Mouse (Mus musculus): ENCODE results near the gene Cfap77.

Gene Cfap77

GRCm38 (mm10) chr2:29046151-29046550, 8.7 kb downstream of the Cfap77 start:
- no peak for DNase-seq

- DNase-seq = no peak
These were observed 12.7 kb downstream of the Cfap77 start for GRCm38 (mm10) chr2:29042124-29042523.

GRCm38 (mm10) chr2:29041477-29041768, 13.4 kb downstream of the Cfap77 start:
- no peak for DNase-seq

- DNase-seq = no peak
These were observed 14.0 kb downstream of the Cfap77 start for GRCm38 (mm10) chr2:29040594-29041476.

- DNase-seq = no peak
These were observed 15.1 kb downstream of the Cfap77 start for GRCm38 (mm10) chr2:29039741-29040140.

- DNase-seq = no peak
These were observed 19.2 kb downstream of the Cfap77 start for GRCm38 (mm10) chr2:29035698-29036097.

GRCm38 (mm10) chr2:29034542-29035475, 20.1 kb downstream of the Cfap77 start:
- no peak for DNase-seq

GRCm38 (mm10) chr2:29031951-29032350, 22.9 kb downstream of the Cfap77 start:
- DNase-seq = no peak

- no peak for DNase-seq
These were observed 24.7 kb downstream of the Cfap77 start for GRCm38 (mm10) chr2:29030048-29030734.

GRCm38 (mm10) chr2:29025284-29025683, 29.6 kb downstream of the Cfap77 start:
- DNase-seq = no peak

- DNase-seq = no peak
These were observed 31.9 kb downstream of the Cfap77 start for GRCm38 (mm10) chr2:29023001-29023400.

GRCm38 (mm10) chr2:29021025-29021424, 33.8 kb downstream of the Cfap77 start:
- DNase-seq = no peak

- no peak for DNase-seq
These were observed 36.2 kb downstream of the Cfap77 start for GRCm38 (mm10) chr2:29018680-29019079.

GRCm38 (mm10) chr2:29016599-29017587, 38.0 kb downstream of the Cfap77 start:
- DNase-seq = no peak

- DNase-seq = no peak
These were observed 42.3 kb downstream of the Cfap77 start for GRCm38 (mm10) chr2:29012523-29012922.

GRCm38 (mm10) chr2:29007656-29008055, 47.2 kb downstream of the Cfap77 start:
- no peak for DNase-seq

- DNase-seq = no peak
These were observed 48.3 kb downstream of the Cfap77 start for GRCm38 (mm10) chr2:29006455-29007034.

- DNase-seq = no peak
These were observed 50.8 kb downstream of the Cfap77 start for GRCm38 (mm10) chr2:29004037-29004436.

GRCm38 (mm10) chr2:28998246-28998645, 56.6 kb downstream of the Cfap77 start:
- DNase-seq = no peak

- DNase-seq = no peak
These were observed 57.6 kb downstream of the Cfap77 start for GRCm38 (mm10) chr2:28997161-28997834.

- no peak for DNase-seq
These were observed 59.4 kb downstream of the Cfap77 start for GRCm38 (mm10) chr2:28995436-28995835.
